ENCODE assay signal across 9 mouse cellular contexts in the genomic region with DNA sequence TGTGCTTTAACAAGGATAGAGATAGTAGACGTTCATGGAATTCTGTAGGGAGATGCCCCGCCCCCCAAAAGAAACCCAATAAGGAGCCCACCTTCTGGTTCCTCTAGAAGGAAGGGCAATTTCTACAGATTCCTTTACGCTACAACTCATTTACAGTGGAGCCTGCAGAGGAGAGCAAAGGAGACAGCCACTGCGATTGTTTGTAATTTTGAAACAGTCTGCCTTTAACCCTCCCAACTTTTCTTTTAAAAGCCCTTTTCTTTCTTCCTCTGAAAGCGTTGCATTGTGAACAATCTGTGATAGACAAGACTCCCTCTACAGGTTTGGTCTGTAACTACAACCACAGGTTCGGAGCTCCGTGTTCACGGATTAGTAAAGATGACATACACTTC. TPM values are rescaled to one million over a fixed set of nuclear protein-coding genes. Genes with fewer than 3 reads are reported as not detected.
A peak's percentile ranks its signal among the peaks of the same experiment; 100 is the strongest.
DNase-seq lines count a peak whose midpoint lies in the region; ATAC-seq and TF ChIP-seq lines count a peak whose summit lies in the region.
"Had no signal": no experiment of that assay in that cellular context is flagged by ENCODE, and none has a peak within 500 bp of the region (broad histone marks: within the 10 kb centered on the region; RNA-seq: fewer than 3 reads in every experiment).

No protein-coding gene starts in this region.

- peak overlapping the region; percentile 97 for H3K27ac ChIP-seq in heart, embryonic 13.5 days (replicated peaks)
- H3K27ac ChIP-seq in kidney, postnatal 0 days = peak overlapping the region; percentile 82; the same call in 1 of the 2 replicates
- H3K27ac ChIP-seq in neural tube, embryonic 14.5 days (ENCODE audit: low read depth, low read length) = peak overlapping the region; percentile 98

- TF ChIP-seq POLR2A in lung, adult 2 months (IDR thresholded peaks at IDR 0.05; ENCODE audit: borderline replicate concordance, extremely low read depth, low read depth, low read length) = no peak

- peak overlapping the region; percentile 96 for H3K4me2 ChIP-seq in heart, embryonic 13.5 days
- H3K4me2 ChIP-seq in kidney, postnatal 0 days (ENCODE audit: low read length) = peak overlapping the region; percentile 99
- peak overlapping the region; percentile 79 for H3K4me2 ChIP-seq in neural tube, embryonic 14.5 days (ENCODE audit: low read depth, low read length)

- H3K4me1 ChIP-seq in E14TG2a.4 (replicated peaks; ENCODE audit: low read depth, low read length) = peaks cover 41% of the 10 kb centered on the region
- peaks cover 45% of the 10 kb centered on the region for H3K4me1 ChIP-seq in heart, embryonic 13.5 days
- peaks cover 15% of the 10 kb centered on the region for H3K4me1 ChIP-seq in kidney, postnatal 0 days (replicated peaks; ENCODE audit: insufficient read depth, low read length)
- H3K4me1 ChIP-seq in lung, adult 2 months (ENCODE audit: control insufficient read depth, insufficient read depth, low read length) = peaks cover 6% of the 10 kb centered on the region; the same call in 1 of the 2 replicates
- H3K4me1 ChIP-seq in neural tube, embryonic 14.5 days (ENCODE audit: control insufficient read depth, insufficient read depth, low read length) = peaks cover 23% of the 10 kb centered on the region

- H3K4me3 ChIP-seq in E14TG2a.4 (replicated peaks; ENCODE audit: low read length) = peak overlapping the region; percentile 79
- peak overlapping the region; percentile 97 for H3K4me3 ChIP-seq in heart, embryonic 13.5 days
- peak overlapping the region; percentile 86 for H3K4me3 ChIP-seq in kidney, postnatal 0 days (replicated peaks; ENCODE audit: low read depth, low read length)
- H3K4me3 ChIP-seq in lung, adult 2 months (replicated peaks; ENCODE audit: extremely low read depth, low read depth, low read length) = peak overlapping the region; percentile 1
- H3K4me3 ChIP-seq in neural tube, embryonic 14.5 days (ENCODE audit: low read depth, low read length) = peak overlapping the region; percentile 96

- H3K9ac ChIP-seq in heart, embryonic 13.5 days = peak overlapping the region; percentile 97
- H3K9ac ChIP-seq in kidney, postnatal 0 days (ENCODE audit: low read depth, low read length) = peak overlapping the region; percentile 81
- H3K9ac ChIP-seq in neural tube, embryonic 14.5 days (replicated peaks; ENCODE audit: low read depth, low read length) = peak overlapping the region; percentile 93

- peaks cover 62% of the 10 kb centered on the region for H3K27me3 ChIP-seq in E14TG2a.4 (ENCODE audit: insufficient read depth, low read length)
- H3K27me3 ChIP-seq in heart, embryonic 13.5 days (replicated peaks) = no peaks in the 10 kb centered on the region
- no peaks in the 10 kb centered on the region for H3K27me3 ChIP-seq in kidney, postnatal 0 days (ENCODE audit: insufficient read depth, low read length)
- no peaks in the 10 kb centered on the region for H3K27me3 ChIP-seq in neural tube, embryonic 14.5 days (ENCODE audit: control insufficient read depth, insufficient read depth, low read length)

- TF ChIP-seq CTCF in E14TG2a.4 (conservative IDR thresholded peaks at IDR 0.05; ENCODE audit: low read length) = peak; percentile 86
- peak; percentile 83 for TF ChIP-seq CTCF in kidney, postnatal 0 days (IDR thresholded peaks at IDR 0.05; ENCODE audit: low read depth)
- peak; percentile 27; the same call in 1 of the 2 replicates for TF ChIP-seq CTCF in lung, adult 2 months (IDR thresholded peaks at IDR 0.05; ENCODE audit: insufficient read depth, low read length)

- H3K9me3 ChIP-seq in E14TG2a.4 (ENCODE audit: low read length) = no peaks in the 10 kb centered on the region
- no peaks in the 10 kb centered on the region for H3K9me3 ChIP-seq in heart, embryonic 13.5 days
- H3K9me3 ChIP-seq in kidney, postnatal 0 days (replicated peaks; ENCODE audit: low read length) = no peaks in the 10 kb centered on the region
- H3K9me3 ChIP-seq in neural tube, embryonic 14.5 days (ENCODE audit: control insufficient read depth, low read length) = no peaks in the 10 kb centered on the region

- H3K36me3 ChIP-seq in E14TG2a.4 (ENCODE audit: insufficient read depth, low read length) = no peaks in the 10 kb centered on the region
- no peaks in the 10 kb centered on the region for H3K36me3 ChIP-seq in heart, embryonic 13.5 days
- H3K36me3 ChIP-seq in kidney, postnatal 0 days (ENCODE audit: insufficient read depth, low read length) = no peaks in the 10 kb centered on the region
- H3K36me3 ChIP-seq in neural tube, embryonic 14.5 days (ENCODE audit: control insufficient read depth, insufficient read depth, low read length) = no peaks in the 10 kb centered on the region

- DNase-seq in 416B (ENCODE audit: low read depth) = peak; percentile 44
- peak; percentile 92 for DNase-seq in kidney, postnatal 0 days (ENCODE audit: low spot score)
- DNase-seq in lung, adult 2 months = peak; percentile 23
- no peak for DNase-seq in testis, postnatal 14 days (ENCODE audit: low spot score)

- under 1% methylated on average over 8 of the region's 8 CpGs for WGBS in heart, embryonic 13.5 days
- 1% methylated on average over 8 of the region's 8 CpGs for WGBS in kidney, postnatal 0 days
- 1% methylated on average over 8 of the region's 8 CpGs for WGBS in lung, adult 2 months
- WGBS in neural tube, embryonic 14.5 days = 0% methylated on average over 8 of the region's 8 CpGs

- peak; percentile 50 for ATAC-seq in common myeloid progenitor, adult 5-6 weeks (replicated peaks; ENCODE audit: low read depth, poor library complexity, severe bottlenecking)
- ATAC-seq in heart, embryonic 13.5 days (ENCODE audit: extremely low read depth, insufficient number of reproducible peaks, low FRiP score, low TSS enrichment) = no peak
- ATAC-seq in kidney, postnatal 0 days (replicated peaks; ENCODE audit: low FRiP score, low read depth) = no peak
- ATAC-seq in neural tube, embryonic 14.5 days (ENCODE audit: low read depth) = no peak

RNA-seq across cellular contexts. Expression of a gene that starts 46.6 kb away (rescaled TPM):
- not detected in 2 replicates for total RNA-seq in common myeloid progenitor, adult 5-6 weeks (2017)
- polyA plus RNA-seq in heart, embryonic 13.5 days (2015; fragmentation: Nextera tagmentation; extraction: Ambion mirVana) = not detected in 2 replicates
- polyA plus RNA-seq in kidney, postnatal 0 days (2015; fragmentation: Nextera tagmentation; extraction: Ambion mirVana) = not detected in 2 replicates
- not detected in 2 replicates for polyA plus RNA-seq in lung, adult 2 months (2012; rRNA removed)
- not detected in 2 replicates for polyA plus RNA-seq in neural tube, embryonic 14.5 days (2014; fragmentation: Nextera tagmentation; extraction: Ambion mirVana)
- total RNA-seq: left cerebral cortex, postnatal 36 days had no signal

Comparison
In these comparisons a context has a peak if more than half of its experiments do, and no peak if none do; other contexts are left out.
1. H3K4me3 ChIP-seq: peak in every context shown above with its lines; median percentile 97 in heart, embryonic 13.5 days; 96 in neural tube, embryonic 14.5 days; 86 in kidney, postnatal 0 days; 79 in E14TG2a.4; 1 in lung, adult 2 months.
2. CTCF ChIP-seq: peak in every context shown above with its lines; median percentile 86 in E14TG2a.4; 83 in kidney, postnatal 0 days; 27 in lung, adult 2 months.